Mouse (Mus musculus) ovary, adult 2 months (tissue): ENCODE data around the gene Rab31. TPM values are rescaled to one million over a fixed set of nuclear protein-coding genes. Genes with fewer than 3 reads are reported as not detected.

Experiments
- polyA plus RNA-seq: library from polyadenylated mRNA; depleted of rRNA; stranded (reverse); fragments of >200 nt; gene quantifications from 2 replicates; pipeline ENCODE4 v1.2.3, GENCODE M21; 2012; rRNA removed

Rab31 gene
- 48.9 and 62.0 TPM in 2 replicates for polyA plus RNA-seq

GRCm38 (mm10) chr17:65771951-65772934 lies at the start of gene Rab31:
Gene Rab31 (minus strand): TSS chr17:65772752.

GRCm38 (mm10) chr17:65782551-65783141 lies 10.1 kb upstream of the Rab31 start, which contains the start of gene Ppp4r1:
Gene Ppp4r1 (plus strand): TSS chr17:65782573.

GRCm38 (mm10) chr17:65641734-65642218 lies 130.8 kb downstream of the Rab31 start, which contains the start of gene Txndc2:
Gene Txndc2 (minus strand): TSS chr17:65642168.

GRCm38 (mm10) chr17:65613463-65614412 lies 158.8 kb downstream of the Rab31 start, which contains the start of gene Vapa:
Gene Vapa (minus strand): TSS chr17:65613555.

Other genes with a start within 250 kb of the Rab31 start
- gene Tmem232, start 232.0 kb downstream of the Rab31 start, polyA plus RNA-seq: 0.42 and 0.79 TPM in 2 replicates
- gene Vapa, start 159.2 kb downstream of the Rab31 start, polyA plus RNA-seq: 109 and 121 TPM in 2 replicates
- 0.57 and 1.3 TPM in 2 replicates for gene Txndc2, start 130.6 kb downstream of the Rab31 start, polyA plus RNA-seq
- gene Ppp4r1, start 9.8 kb upstream of the Rab31 start, polyA plus RNA-seq: 50.4 and 54.1 TPM in 2 replicates
- 48.3 and 57.6 TPM in 2 replicates for gene Ralbp1, start 113.0 kb upstream of the Rab31 start, polyA plus RNA-seq
- gene Twsg1, start 178.5 kb upstream of the Rab31 start, polyA plus RNA-seq: 103 TPM in 2 replicates